10 mouse cellular contexts compared by ENCODE assay signal in genomic region chr13:36497346-36497745, GRCm38 (mm10).
A peak's percentile ranks its signal among the peaks of the same experiment; 100 is the strongest.
DNase-seq lines count a peak whose midpoint lies in the region; ATAC-seq and TF ChIP-seq lines count a peak whose summit lies in the region.
"Had no signal": no experiment of that assay in that cellular context is flagged by ENCODE, and none has a peak within 500 bp of the region (broad histone marks: within the 10 kb centered on the region; RNA-seq: fewer than 3 reads in every experiment).

No protein-coding gene starts in this region.

- intact Hi-C loops in gastrocnemius, postnatal 14 days (cut with DNase I; ENCODE audit: low total_unique reads): no loop called here

- no peaks in the 10 kb centered on the region for H3K27me3 ChIP-seq in heart, embryonic 11.5 days (ENCODE audit: control insufficient read depth, insufficient read depth, low read length)
- H3K27me3 ChIP-seq in forebrain, postnatal 0 days (ENCODE audit: insufficient read depth, low read length): no peaks in the 10 kb centered on the region
- H3K27me3 ChIP-seq in intestine, embryonic 15.5 days (replicated peaks): no peaks in the 10 kb centered on the region
- H3K27me3 ChIP-seq: megakaryocyte, embryonic 14.5 days had no signal

- ATAC-seq in heart, embryonic 11.5 days (replicated peaks; ENCODE audit: insufficient number of reproducible peaks, low FRiP score, low TSS enrichment): no peak
- ATAC-seq in forebrain, postnatal 0 days: no peak
- ATAC-seq in intestine, embryonic 15.5 days: no peak

- H3K4me2 ChIP-seq in heart, embryonic 11.5 days: no peak overlapping the region
- H3K4me2 ChIP-seq in forebrain, postnatal 0 days (ENCODE audit: low read depth): no peak overlapping the region
- H3K4me2 ChIP-seq in intestine, embryonic 15.5 days (replicated peaks): no peak overlapping the region

- WGBS in heart, embryonic 11.5 days (ENCODE audit: insufficient replicate concordance): 68% methylated on average over 4 of the region's 4 CpGs
- 28% methylated on average over 4 of the region's 4 CpGs for WGBS in lung, adult 2 months
- 72% methylated on average over 4 of the region's 4 CpGs for WGBS in forebrain, postnatal 0 days
- WGBS in intestine, embryonic 15.5 days: 58% methylated on average over 4 of the region's 4 CpGs

- DNase-seq in heart, adult 11 months: peak; percentile 96
- peak; percentile 69 for DNase-seq in adrenal gland, postnatal 25 days
- peak; percentile 73 for DNase-seq in gastrocnemius, postnatal 14 days
- peak; percentile 31 for DNase-seq in lung, adult 2 months
- no peak for DNase-seq in forebrain, postnatal 0 days
- no peak for DNase-seq in left cerebral cortex, adult 8-10 months (ENCODE audit: low spot score in 2 of 2)
- DNase-seq: thymus, postnatal 36 days had no signal

- TF ChIP-seq CTCF in lung, adult 2 months (IDR thresholded peaks at IDR 0.05; ENCODE audit: insufficient read depth, low read length): no peak
- TF ChIP-seq CTCF in forebrain, postnatal 0 days (IDR thresholded peaks at IDR 0.05; ENCODE audit: low read depth): no peak

- TF ChIP-seq POLR2A in lung, adult 2 months (IDR thresholded peaks at IDR 0.05; ENCODE audit: borderline replicate concordance, extremely low read depth, low read depth, low read length): no peak

- no peak overlapping the region for H3K4me3 ChIP-seq in heart, embryonic 11.5 days (ENCODE audit: low read depth, low read length)
- no peak overlapping the region for H3K4me3 ChIP-seq in lung, adult 2 months (replicated peaks; ENCODE audit: extremely low read depth, low read depth, low read length)
- H3K4me3 ChIP-seq in forebrain, postnatal 0 days (ENCODE audit: low read depth, low read length): no peak overlapping the region
- no peak overlapping the region for H3K4me3 ChIP-seq in intestine, embryonic 15.5 days (replicated peaks)
- H3K4me3 ChIP-seq: megakaryocyte, embryonic 14.5 days had no signal

- H3K9ac ChIP-seq in heart, embryonic 11.5 days (ENCODE audit: low read depth, low read length): no peak overlapping the region
- no peak overlapping the region for H3K9ac ChIP-seq in forebrain, postnatal 0 days
- no peak overlapping the region for H3K9ac ChIP-seq in intestine, embryonic 15.5 days

- no peak overlapping the region for H3K27ac ChIP-seq in heart, embryonic 11.5 days (ENCODE audit: low read depth, low read length)
- H3K27ac ChIP-seq in forebrain, postnatal 0 days (ENCODE audit: low read depth, low read length): no peak overlapping the region
- H3K27ac ChIP-seq in intestine, embryonic 15.5 days: no peak overlapping the region

- H3K4me1 ChIP-seq in heart, embryonic 11.5 days (ENCODE audit: control insufficient read depth, insufficient read depth, low read length): no peaks in the 10 kb centered on the region
- H3K4me1 ChIP-seq in lung, adult 2 months (ENCODE audit: control insufficient read depth, insufficient read depth, low read length): no peaks in the 10 kb centered on the region
- H3K4me1 ChIP-seq in forebrain, postnatal 0 days (ENCODE audit: insufficient read depth): peaks cover 10% of the 10 kb centered on the region; the same call in 1 of the 2 replicates
- H3K4me1 ChIP-seq in intestine, embryonic 15.5 days (replicated peaks): no peaks in the 10 kb centered on the region

- H3K36me3 ChIP-seq in heart, embryonic 11.5 days (ENCODE audit: control insufficient read depth, insufficient read depth, low read length): no peaks in the 10 kb centered on the region
- H3K36me3 ChIP-seq in forebrain, postnatal 0 days (ENCODE audit: insufficient read depth): no peaks in the 10 kb centered on the region
- H3K36me3 ChIP-seq in intestine, embryonic 15.5 days: no peaks in the 10 kb centered on the region

- H3K9me3 ChIP-seq in heart, embryonic 11.5 days (replicated peaks; ENCODE audit: control insufficient read depth, low read length): no peaks in the 10 kb centered on the region; the same call in 1 of the 2 replicates
- no peaks in the 10 kb centered on the region for H3K9me3 ChIP-seq in forebrain, postnatal 0 days (ENCODE audit: low read length)
- no peaks in the 10 kb centered on the region for H3K9me3 ChIP-seq in intestine, embryonic 15.5 days

Comparison
In these comparisons a context has a peak if more than half of its experiments do, and no peak if none do; other contexts are left out.
1. DNase-seq: peak in heart, adult 11 months (single experiment), adrenal gland, postnatal 25 days (single experiment), gastrocnemius, postnatal 14 days (single experiment) and lung, adult 2 months (single experiment); none in forebrain, postnatal 0 days (single experiment) and left cerebral cortex, adult 8-10 months (0 of 2).